ENCODE assay signal across 8 mouse cellular contexts in the genomic region with DNA sequence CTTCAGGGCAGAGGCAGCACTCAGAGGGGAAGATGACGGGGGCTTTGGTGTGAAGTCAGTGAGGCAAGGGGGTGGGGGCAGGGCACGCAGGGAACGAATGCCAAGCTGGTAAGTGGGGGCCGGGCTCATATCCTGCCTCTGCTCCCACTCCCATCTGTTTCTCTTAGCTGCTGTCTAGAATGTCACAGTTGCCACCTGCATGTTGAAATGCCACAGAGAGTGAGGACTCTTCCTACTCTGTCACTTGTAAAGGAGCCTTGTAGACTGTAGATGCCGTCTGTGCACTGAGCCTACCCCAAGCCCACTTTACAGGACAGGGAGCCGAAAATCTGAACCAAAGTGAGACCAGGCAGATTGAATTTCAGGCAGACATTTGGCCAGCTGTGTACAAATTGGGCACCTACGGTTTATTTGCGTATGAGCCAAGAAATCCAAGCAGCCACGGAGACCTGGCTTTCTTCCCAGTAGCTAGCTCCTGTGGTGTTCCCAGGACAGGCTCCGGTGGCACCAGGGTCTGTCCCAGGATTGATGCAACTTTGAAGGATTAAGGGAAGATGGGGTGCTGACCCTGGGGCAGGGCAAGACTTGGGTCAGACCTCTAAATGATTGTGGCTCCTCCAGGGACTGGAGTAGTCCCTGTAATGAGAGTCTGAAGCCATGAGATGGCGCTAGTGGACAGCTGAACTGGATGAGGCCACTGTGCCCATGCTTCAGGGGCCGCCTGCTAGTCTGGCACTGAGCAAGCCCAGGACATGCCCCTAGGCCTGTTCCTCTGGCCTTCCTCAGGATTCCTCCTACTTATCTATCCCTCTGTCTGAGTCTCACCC. TPM values are rescaled to one million over a fixed set of nuclear protein-coding genes. Genes with fewer than 3 reads are reported as not detected.
DNase-seq lines count a peak whose midpoint lies in the region; ATAC-seq and TF ChIP-seq lines count a peak whose summit lies in the region.

No protein-coding gene starts in this region.

- H3K27me3 ChIP-seq in spleen, adult 2 months (ENCODE audit: control insufficient read depth, insufficient read depth, low read length), result no peaks in the 10 kb centered on the region
- H3K27me3 ChIP-seq in cerebellum, adult 2 months (ENCODE audit: control insufficient read depth, insufficient read depth, low read length), result no peaks in the 10 kb centered on the region
- no peaks in the 10 kb centered on the region for H3K27me3 ChIP-seq in intestine, embryonic 15.5 days (replicated peaks)
- H3K27me3 ChIP-seq in limb, embryonic 13.5 days, result no peaks in the 10 kb centered on the region

- H3K9me3 ChIP-seq in intestine, embryonic 15.5 days, result no peaks in the 10 kb centered on the region
- H3K9me3 ChIP-seq in limb, embryonic 13.5 days, result no peaks in the 10 kb centered on the region

- peak; percentile 45; the same call in 1 of the 2 replicates for TF ChIP-seq CTCF in spleen, adult 2 months (IDR thresholded peaks at IDR 0.05; ENCODE audit: extremely low read depth, insufficient read depth, insufficient read length, insufficient replicate concordance)
- TF ChIP-seq CTCF in cerebellum, adult 2 months (IDR thresholded peaks at IDR 0.05; ENCODE audit: borderline replicate concordance, insufficient read depth, low read depth, low read length), result peak; percentile 81

- H3K4me1 ChIP-seq in spleen, adult 2 months (ENCODE audit: control insufficient read depth, insufficient read depth, insufficient read length), result peaks cover 6% of the 10 kb centered on the region; the same call in 1 of the 2 replicates
- peaks cover 20% of the 10 kb centered on the region for H3K4me1 ChIP-seq in cerebellum, adult 2 months (ENCODE audit: control insufficient read depth, insufficient read depth, low read length)
- H3K4me1 ChIP-seq in intestine, embryonic 15.5 days (replicated peaks), result peaks cover 11% of the 10 kb centered on the region
- peaks cover 23% of the 10 kb centered on the region for H3K4me1 ChIP-seq in limb, embryonic 13.5 days

- no peaks in the 10 kb centered on the region for H3K36me3 ChIP-seq in spleen, adult 2 months (ENCODE audit: control insufficient read depth, insufficient read depth, low read length)
- H3K36me3 ChIP-seq in intestine, embryonic 15.5 days, result no peaks in the 10 kb centered on the region
- H3K36me3 ChIP-seq in limb, embryonic 13.5 days, result no peaks in the 10 kb centered on the region

- H3K27ac ChIP-seq in spleen, adult 2 months (ENCODE audit: insufficient read depth, low read length), result peak overlapping the region; percentile 69; the same call in 1 of the 2 replicates
- no peak overlapping the region for H3K27ac ChIP-seq in cerebellum, adult 2 months (ENCODE audit: insufficient read depth, low read length)
- H3K27ac ChIP-seq in intestine, embryonic 15.5 days, result no peak overlapping the region
- no peak overlapping the region; the same call in 1 of the 2 replicates for H3K27ac ChIP-seq in limb, embryonic 13.5 days

- H3K4me2 ChIP-seq in intestine, embryonic 15.5 days (replicated peaks), result no peak overlapping the region
- H3K4me2 ChIP-seq in limb, embryonic 13.5 days (replicated peaks), result peak overlapping the region; percentile 23; the same call in 1 of the 2 replicates

- 64% methylated on average over 12 of the region's 12 CpGs for WGBS in spleen, adult 2 months
- WGBS in cerebellum, adult 2 months, result 4% methylated on average over 12 of the region's 12 CpGs
- WGBS in intestine, embryonic 15.5 days, result 46% methylated on average over 12 of the region's 12 CpGs
- 27% methylated on average over 12 of the region's 12 CpGs for WGBS in limb, embryonic 13.5 days

- TF ChIP-seq POLR2A in spleen, adult 2 months (IDR thresholded peaks at IDR 0.05; ENCODE audit: low read depth, low read length), result no peak
- TF ChIP-seq POLR2A in cerebellum, adult 2 months (IDR thresholded peaks at IDR 0.05; ENCODE audit: borderline replicate concordance, insufficient read depth, low read length), result no peak

- H3K4me3 ChIP-seq in spleen, adult 2 months (ENCODE audit: extremely low read depth, insufficient read depth, insufficient read length), result no peak overlapping the region
- H3K4me3 ChIP-seq in cerebellum, adult 2 months (replicated peaks; ENCODE audit: insufficient read depth, low read depth, low read length), result no peak overlapping the region
- H3K4me3 ChIP-seq in intestine, embryonic 15.5 days (replicated peaks), result no peak overlapping the region
- no peak overlapping the region for H3K4me3 ChIP-seq in limb, embryonic 13.5 days

- peak; percentile 74 for ATAC-seq in intestine, embryonic 15.5 days
- peak; percentile 63; the same call in 1 of the 2 replicates for ATAC-seq in limb, embryonic 13.5 days (ENCODE audit: low FRiP score, low read depth)
- ATAC-seq in monocyte, adult 5-6 weeks (replicated peaks; ENCODE audit: insufficient number of reproducible peaks, low FRiP score, low TSS enrichment, poor library complexity, severe bottlenecking), result peak; percentile 72

- peak in 1 of 2 experiments; percentile 24 for DNase-seq in spleen, adult 2 months (ENCODE audit: low read depth in 1 of 2, low spot score in 2 of 2)
- no peak for DNase-seq in spleen, adult 12 weeks (ENCODE audit: low spot score)
- peak; percentile 64 to 66 for DNase-seq in cerebellum, adult 2 months
- peak; percentile 76 for DNase-seq in forelimb bud, embryonic 11.5 days (ENCODE audit: low read depth, low spot score)
- peak; percentile 46 for DNase-seq in thymus, postnatal 0 days (ENCODE audit: low spot score)

- H3K9ac ChIP-seq in intestine, embryonic 15.5 days, result no peak overlapping the region
- H3K9ac ChIP-seq in limb, embryonic 13.5 days, result peak overlapping the region; percentile 48; the same call in 1 of the 2 replicates

RNA-seq across cellular contexts. Expression of a gene that starts 11.1 kb away (rescaled TPM):
- 12.3 and 13.5 TPM in 2 replicates for polyA plus RNA-seq in spleen, adult 2 months (2012; rRNA removed)
- polyA plus RNA-seq in cerebellum, adult 2 months (2012; rRNA removed), result 70.0 and 71.4 TPM in 2 replicates
- polyA plus RNA-seq in intestine, embryonic 15.5 days (2015; fragmentation: Nextera tagmentation; extraction: Ambion mirVana), result 5.0 and 6.0 TPM in 2 replicates
- 7.9 and 8.0 TPM in 2 replicates for polyA plus RNA-seq in limb, embryonic 13.5 days (2015; fragmentation: Nextera tagmentation; extraction: Ambion mirVana)
- 0.10 to 0.29 TPM in 2 of 3 replicates, not detected in the other for total RNA-seq in monocyte, adult 5-6 weeks (2017)
- polyA plus RNA-seq in thymus, postnatal 0 days (2015; fragmentation: Nextera tagmentation; extraction: Ambion mirVana), result 1.0 and 1.1 TPM in 2 replicates

RNA-seq across cellular contexts. Expression of a gene that starts 31.4 kb away (rescaled TPM):
- 36.0 and 46.0 TPM in 2 replicates for polyA plus RNA-seq in spleen, adult 2 months (2012; rRNA removed)
- 1.1 and 1.3 TPM in 2 replicates for polyA plus RNA-seq in cerebellum, adult 2 months (2012; rRNA removed)
- 8.4 and 10.4 TPM in 2 replicates for polyA plus RNA-seq in intestine, embryonic 15.5 days (2015; fragmentation: Nextera tagmentation; extraction: Ambion mirVana)
- polyA plus RNA-seq in limb, embryonic 13.5 days (2015; fragmentation: Nextera tagmentation; extraction: Ambion mirVana), result 4.7 and 5.6 TPM in 2 replicates
- total RNA-seq in monocyte, adult 5-6 weeks (2017), result 15.7 to 27.7 TPM (median 22.9 TPM) in 3 replicates
- polyA plus RNA-seq in thymus, postnatal 0 days (2015; fragmentation: Nextera tagmentation; extraction: Ambion mirVana), result 6.0 and 6.4 TPM in 2 replicates
